Mouse (Mus musculus) liver, postnatal 0 days (tissue): ENCODE measurements around the gene Shc2.

Experiments
- CTCF ChIP-seq: sonication (generic); IDR thresholded peaks from 2 replicates; pipeline ENCODE4 v1.5.1; 2016; ENCODE audit warnings: antibody characterized with exemption, low read depth
- EP300 ChIP-seq: IDR thresholded peaks from 2 replicates; pipeline ENCODE4 v1.6.1; 2016; ENCODE audit warnings: antibody characterized with exemption, low read depth, mild to moderate bottlenecking

DNA sequence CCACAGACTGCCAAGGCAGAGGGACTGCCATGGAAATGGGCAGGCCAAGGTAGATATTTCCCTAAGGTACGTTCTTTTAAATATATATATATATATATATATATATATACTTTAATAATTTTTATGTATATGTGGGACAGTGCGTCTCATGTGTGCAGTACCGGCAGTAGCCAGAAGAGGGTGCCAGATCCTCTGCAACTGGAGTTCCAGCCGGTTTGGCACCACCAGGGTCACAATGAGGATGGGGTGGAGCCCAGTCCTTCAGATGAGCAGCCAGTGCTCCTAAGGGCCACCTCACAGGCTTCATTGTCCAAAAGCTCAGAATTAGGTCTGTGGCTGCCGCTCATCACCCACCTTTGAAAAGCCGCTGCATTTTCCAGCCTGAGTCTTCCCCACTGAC lies 56.9 kb downstream of the Shc2 start:
- TF ChIP-seq CTCF (peak; percentile 70), EP300 (no peak)
